Mouse (Mus musculus): ENCODE results near the gene Zbtb24.

The Zbtb24 gene

DNA sequence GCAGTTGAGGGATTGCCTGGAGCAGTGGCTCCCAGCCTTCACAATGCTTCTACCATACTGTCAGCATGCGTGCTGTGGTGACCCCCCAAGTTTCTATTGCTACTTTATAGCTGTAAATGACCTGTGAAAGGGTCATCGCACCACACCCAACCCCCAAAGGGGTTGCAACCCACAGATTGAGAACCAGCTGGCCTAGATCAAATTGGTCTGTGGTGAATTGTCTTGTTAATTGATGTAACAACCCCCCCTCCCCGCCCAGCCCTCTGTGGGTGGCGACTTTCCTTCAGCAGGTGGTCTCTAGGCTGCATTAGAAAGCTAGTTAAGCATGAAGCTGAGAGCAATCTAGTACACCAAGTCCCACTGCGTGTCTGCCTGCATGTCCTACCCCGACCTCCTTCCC is 17.1 kb downstream of the Zbtb24 start:
- no peak for DNase-seq (ENCODE audit: low spot score)

DNA sequence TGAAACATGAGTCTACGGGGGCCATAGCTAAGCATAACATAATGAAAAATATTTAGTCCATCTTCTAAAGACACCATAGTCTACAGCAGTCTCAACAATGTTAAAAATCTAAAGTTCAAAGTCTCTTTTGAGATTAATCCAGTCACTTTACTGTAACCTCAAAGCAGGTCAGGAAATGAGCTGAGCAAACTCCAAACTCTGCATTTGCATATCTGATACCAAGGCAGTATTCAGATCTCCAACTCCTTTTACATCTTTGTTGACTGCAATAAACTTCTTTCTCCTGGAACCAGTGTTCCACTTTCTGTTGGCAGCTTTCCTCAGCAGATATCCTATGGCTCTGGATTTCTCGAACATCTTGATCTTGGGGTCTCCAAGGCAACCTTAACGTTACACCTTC is 20.5 kb downstream of the Zbtb24 start:
- DNase-seq (ENCODE audit: low spot score): no peak

DNA sequence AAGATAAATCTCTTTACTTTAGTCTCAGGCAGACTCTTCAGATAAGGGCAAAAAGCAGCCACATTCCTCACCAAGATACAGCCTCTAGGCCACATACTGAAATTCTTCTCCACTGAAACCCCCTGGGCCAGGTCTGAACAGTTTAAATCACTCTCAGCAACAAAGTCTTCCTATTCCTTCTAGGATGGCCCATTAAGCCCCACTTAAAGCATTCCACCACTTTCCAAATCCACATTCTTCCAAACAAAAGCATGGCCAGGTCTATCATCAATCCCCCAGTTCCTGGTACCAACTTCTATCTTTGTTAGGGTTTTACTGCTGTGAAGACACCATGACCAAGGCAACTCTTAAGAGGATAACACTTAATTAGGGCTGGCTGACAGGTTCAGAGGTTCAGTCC is 22.4 kb downstream of the Zbtb24 start:
- no peak for DNase-seq (ENCODE audit: low spot score)

DNA sequence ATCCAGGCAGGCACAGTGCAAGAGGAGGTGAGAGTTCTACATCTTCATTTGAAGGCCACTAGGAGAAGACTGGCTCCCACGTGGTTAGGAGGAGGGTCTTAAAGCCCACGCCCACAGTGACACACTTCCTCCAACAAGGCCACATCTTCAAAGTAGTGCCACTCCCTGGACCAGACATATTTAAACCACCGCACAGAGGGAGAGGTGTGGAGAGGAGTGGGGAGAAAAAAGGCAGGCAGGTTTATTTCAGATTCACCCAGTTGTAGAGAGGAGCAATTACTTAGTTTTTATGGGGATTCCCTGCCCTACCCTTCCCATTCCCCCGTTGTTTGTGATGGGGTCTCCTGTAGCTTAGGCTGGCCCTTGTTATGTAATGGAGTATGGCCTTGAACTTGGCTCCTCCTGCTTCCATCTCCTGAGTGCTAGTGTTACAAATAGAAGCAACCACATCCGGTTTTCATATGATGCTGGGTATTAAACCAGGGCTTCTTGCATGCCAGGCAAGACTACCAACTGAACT is 22.8 kb downstream of the Zbtb24 start:
- no peak for DNase-seq (ENCODE audit: low spot score)

DNA sequence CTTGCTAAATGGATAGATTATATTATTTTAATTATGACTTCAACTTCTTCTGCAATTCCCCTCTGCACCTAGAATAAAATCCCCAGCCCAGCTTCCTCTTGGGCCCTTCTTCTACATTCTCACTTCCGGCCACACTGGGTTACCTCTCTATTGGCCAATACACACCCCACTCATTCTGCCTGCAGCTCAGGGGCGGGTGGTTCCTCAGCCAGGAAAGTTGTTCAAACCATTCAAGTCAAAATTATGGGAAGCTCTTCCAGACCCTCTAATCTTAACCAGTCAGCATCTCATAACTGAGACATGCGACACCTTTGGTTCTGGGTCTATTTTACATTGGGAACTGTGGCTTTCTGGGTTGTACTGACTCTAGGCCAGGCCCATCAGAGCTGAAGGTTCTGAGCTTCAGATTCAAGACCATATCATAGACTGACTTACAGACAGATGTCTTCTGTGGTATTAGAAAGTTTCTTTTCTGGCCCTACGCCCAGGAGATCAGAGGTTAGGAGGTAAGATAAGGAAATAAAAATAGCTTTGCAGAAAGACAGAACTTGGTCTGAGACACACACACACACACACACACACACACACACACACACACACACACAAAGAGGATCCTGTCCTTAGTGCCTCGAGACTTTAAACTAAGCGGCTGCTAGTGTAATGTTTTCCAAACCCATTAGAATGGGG is 23.7 kb downstream of the Zbtb24 start:
- DNase-seq (ENCODE audit: low spot score): no peak

DNA sequence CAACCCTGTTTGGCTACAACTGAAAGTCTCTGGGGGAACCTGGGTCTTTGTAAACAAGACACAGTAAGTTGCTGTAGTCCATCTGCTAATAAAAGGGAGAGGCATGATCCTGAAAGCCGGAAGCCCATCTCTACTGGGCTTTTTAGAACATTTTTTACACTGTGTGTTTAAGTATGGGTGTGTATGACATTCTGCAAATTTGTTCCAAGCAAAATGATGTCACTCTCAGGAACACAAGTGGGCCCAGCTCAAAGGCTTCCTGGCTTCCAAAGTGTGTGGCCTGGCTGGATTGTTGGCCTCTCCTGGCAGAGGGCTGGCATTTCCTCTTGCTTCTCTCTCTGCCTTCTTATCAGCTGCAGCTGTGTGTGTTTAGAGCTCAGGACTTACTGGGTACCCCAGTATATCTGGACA is 24.8 kb downstream of the Zbtb24 start:
- no peak for DNase-seq (ENCODE audit: low spot score)

DNA sequence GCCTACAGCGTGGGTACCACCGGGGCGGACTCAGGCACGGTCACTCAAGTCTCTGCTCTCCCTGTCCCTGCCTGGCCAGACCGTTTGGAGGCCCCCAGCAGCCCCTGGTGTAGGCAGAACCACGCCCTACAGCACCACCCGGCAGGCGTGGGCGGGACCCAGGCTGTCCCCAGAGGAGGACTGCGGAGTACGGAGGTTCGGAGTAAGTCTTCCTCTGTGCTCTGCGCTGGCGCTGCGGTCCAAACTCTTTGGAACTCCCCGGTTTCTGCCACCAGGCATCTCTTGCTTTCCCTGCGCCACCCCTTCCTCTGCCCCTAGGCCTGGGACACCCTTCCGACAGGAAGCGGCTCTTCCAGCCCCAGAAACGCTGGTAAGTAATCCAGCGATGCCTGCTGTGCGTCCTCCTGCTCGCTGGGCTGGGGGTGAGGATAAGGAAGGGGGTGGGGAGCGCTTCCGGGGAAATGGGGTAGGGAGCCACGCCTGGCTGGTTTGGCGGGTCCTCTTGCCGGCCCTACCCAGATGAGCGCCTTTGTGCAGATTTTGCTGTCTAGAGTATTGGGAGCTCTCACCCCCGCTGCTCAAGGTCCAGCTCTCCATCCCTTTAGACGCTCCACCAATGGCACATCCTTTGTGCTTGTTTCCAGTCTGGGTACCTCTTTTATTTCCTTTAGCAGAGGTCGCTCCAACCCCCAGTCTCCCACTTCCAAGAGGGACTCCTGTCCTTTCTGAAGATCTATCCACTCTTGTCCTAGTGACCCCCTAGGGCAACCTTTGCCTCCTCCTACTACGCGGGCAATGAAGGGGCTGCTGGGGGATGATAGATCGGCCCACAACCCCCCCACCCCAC is 26.2 kb downstream of the Zbtb24 start, which contains the start of gene Mical1:
Gene Mical1, plus strand, starts transcription at position 144 of the 847 bp plus-strand sequence.
- peak; percentile 64 for DNase-seq (ENCODE audit: low spot score)

DNA sequence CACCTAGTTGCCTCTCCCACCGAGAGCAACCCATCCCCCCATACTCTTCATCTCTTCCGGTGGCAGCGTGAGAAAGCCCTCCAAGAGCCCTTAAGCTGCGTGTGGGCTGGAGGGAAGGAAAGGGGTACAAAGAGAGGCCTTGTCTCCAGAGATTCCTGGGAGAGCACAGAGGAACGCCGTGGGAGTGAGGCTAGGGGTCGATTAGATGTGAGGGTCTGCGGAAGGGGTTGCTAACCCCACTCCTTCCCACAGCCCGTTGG is 26.8 kb downstream of the Zbtb24 start:
- DNase-seq (ENCODE audit: low spot score): no peak

DNA sequence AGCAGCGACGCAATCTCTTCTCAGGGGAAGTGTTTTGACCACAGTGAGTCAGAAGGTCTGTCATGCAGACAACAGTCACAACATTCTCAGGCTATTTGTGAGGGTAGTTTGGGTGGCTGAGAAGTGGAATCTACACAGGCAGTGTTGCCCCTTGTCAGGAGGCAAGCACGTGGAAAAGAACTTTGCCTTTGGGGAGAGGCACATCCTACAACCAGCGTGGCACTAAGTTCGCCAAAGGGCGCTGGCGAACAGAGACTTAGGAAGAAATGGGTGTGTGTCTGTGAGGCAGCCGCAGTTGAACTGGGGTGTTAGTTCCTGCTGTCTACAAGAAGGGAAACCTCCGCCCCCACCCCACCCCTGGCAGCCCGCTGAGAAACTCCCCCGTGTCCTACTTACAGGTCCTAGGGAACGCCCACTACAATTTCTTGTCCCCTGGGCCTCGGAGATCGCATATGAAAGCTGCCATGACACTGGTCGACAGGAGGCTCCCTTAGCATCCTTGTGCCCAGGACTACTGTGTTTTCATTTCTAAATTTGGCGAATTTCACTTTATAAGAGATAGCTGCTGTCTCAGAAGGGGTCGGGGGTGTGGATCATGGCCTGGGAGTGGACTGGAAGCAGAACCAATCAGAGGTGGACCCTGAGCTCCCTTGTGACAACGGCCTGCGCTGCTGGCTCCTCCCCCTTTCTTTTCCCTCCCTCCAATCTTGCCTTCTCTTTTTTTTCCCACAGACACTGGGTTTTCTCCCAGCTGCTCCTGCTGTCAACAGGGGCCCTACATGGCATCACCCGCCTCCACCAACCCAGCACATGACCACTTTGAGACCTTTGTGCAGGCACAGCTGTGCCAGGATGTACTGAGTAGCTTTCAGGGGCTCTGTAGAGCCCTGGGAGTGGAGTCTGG is 27.3 kb downstream of the Zbtb24 start:
- DNase-seq (ENCODE audit: low spot score): peak; percentile 39

DNA sequence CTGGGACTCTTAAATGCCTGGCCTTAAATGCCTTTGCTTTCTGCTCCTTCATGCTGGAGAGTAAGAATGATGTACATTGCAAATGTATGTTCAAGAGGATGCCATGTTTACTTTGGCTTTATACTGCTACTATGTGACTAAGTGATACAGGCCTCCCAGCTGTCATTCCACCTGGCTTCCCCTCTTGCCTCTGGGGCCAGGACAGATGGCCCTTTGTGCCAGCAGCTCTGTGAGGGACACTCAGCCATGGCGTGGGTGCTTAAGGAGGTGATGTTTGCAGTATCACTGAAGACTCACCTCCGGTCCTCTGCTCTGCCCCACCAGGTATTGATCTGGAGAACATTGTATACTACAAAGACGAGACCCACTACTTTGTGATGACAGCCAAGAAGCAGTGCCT is 29.8 kb downstream of the Zbtb24 start:
- no peak for DNase-seq (ENCODE audit: low spot score)

DNA sequence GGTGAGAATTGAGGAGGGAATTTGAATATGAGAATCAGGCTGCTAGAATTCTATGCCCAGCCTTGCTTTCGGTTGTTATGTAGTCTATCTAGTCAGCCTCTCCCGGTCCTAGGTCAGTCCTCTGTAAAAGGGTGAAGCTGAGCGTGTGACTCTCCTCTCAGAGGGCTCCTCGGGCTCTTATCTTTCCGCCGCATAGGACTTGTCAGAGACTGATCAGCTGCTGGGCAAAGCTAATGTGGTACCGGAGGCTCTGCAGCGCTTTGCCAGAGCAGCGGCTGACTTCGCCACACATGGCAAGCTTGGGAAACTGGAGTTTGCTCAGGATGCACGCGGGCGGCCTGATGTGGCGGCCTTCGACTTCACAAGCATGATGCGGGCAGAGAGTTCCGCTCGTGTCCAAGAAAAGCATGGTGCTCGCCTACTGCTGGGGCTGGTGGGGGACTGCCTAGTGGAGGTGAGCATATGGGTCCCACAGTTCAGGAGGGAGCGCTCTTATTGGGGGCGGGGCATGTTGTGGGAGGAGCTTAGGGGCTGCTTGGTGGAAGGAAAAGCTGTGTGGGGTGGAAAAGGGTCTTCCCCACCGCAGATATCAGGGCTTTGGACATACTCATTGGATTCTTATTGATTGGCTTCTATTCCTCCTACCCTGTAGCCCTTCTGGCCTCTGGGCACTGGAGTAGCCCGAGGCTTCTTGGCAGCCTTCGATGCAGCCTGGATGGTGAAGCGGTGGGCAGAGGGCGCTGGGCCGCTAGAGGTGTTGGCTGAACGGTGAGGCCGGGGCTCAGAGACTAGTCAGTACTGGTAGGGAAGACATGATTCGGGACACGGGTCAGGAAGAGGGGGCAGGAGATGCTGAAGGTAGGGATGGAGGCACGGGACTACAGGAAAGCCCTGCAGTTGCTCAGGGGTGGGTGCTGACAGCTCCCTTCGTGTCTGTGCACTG is 31.0 kb downstream of the Zbtb24 start:
- DNase-seq (ENCODE audit: low spot score): peak; percentile 51

DNA sequence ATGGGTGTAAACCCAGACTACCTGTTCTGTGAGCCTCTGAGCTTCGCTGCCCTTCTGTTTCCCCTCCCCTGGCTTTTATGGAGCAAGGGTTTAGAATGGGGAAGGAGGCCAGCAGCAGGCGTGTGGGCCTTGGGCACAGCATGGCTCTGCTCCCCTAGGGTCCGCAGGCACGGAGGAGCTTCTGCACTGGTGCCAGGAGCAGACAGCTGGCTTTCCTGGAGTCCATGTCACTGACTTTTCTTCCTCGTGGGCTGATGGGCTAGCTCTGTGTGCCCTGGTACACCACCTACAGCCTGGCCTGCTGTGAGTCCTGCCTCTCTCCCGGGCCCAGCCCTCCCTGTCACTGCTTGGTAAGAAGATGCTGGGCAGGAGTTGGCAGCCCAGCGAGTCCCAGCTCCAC is 32.3 kb downstream of the Zbtb24 start:
- DNase-seq (ENCODE audit: low spot score): no peak

DNA sequence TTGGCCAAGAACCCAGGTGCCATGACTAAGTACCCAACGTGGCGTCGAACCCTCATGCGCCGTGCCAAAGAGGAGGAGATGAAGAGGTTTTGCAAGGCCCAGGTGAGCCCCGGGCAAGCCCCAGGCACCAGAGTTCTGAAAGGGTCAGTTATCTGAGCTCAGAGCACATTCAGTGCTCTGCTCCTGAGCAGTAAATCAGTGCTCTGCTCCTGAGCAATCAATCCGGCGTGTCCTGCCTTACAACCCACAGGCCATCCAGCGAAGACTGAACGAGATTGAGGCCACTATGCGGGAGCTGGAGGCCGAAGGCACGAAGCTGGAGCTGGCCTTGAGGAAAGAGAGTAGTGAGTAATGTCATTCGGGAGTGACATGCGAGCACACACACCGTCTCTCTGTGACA is 35.6 kb downstream of the Zbtb24 start:
- DNase-seq (ENCODE audit: low spot score): no peak

DNA sequence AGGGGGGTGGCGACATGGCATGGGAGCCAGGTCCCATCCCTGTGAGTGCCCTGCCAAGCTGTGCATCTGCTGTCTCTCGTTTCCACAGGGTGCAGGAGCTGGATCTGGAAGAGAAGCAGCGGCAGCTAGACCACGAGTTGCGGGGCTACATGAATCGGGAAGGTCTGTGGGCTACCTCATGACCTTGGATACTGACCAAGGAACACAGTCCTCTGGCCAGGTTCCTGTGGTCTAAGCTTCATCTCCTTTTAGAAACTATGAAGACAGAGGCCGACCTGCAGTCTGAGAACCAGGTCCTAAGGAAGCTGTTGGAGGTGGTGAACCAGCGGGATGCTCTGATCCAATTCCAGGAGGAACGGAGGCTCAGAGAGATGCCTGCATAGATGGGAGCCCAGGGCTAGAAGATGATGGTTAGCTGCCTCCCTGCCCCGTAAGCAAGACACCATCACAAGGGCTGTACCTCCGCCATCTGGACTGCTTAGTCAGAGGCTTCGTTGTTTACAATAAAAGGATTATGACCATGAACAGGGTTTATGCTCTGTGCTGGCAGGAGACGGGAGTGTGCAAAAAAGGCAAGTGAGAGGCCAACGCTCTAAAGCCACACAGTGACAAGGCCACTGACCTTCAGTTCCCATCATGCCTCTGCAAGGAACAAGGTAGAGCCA is 36.5 kb downstream of the Zbtb24 start:
- no peak for DNase-seq (ENCODE audit: low spot score)

DNA sequence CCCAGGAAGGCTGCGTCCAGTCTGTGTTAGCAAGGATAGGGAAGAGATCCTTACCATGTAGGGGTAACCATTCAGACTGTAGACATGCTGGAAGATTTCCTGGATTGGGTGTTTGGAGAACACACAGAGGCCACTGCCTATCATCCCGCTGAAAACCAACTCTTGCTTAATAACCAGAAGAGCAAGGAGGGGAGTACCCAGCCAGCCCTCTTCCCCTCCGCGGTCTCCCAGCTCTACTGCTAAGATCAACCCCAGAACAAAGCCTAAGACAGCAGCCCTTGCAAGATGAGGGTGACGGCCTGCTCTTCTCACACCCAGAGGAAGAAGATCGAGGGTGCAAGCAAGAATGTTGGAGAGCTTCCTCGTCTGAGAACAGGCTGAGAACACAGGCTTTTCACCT is 38.7 kb downstream of the Zbtb24 start:
- DNase-seq (ENCODE audit: low spot score): no peak

DNA sequence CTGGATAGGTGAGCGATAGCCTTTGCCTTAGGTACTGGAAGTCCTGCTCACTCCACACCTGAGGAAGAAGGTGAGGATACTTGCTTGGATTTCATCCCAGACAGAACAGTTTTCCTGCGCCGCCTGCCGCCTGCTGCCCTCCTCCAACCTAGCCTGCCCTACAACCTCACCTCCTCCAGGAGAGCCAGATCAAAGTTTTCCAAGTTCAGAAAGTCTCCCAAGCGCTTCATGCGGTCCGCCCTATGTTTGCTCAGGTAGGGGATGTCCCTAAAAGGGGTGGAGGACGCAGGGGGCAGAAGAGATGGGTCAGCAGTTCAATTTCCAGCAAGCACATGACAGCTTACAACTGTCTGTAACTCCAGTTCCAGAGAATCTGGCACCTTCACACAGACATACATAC is 39.1 kb downstream of the Zbtb24 start:
- no peak for DNase-seq (ENCODE audit: low spot score)

DNA sequence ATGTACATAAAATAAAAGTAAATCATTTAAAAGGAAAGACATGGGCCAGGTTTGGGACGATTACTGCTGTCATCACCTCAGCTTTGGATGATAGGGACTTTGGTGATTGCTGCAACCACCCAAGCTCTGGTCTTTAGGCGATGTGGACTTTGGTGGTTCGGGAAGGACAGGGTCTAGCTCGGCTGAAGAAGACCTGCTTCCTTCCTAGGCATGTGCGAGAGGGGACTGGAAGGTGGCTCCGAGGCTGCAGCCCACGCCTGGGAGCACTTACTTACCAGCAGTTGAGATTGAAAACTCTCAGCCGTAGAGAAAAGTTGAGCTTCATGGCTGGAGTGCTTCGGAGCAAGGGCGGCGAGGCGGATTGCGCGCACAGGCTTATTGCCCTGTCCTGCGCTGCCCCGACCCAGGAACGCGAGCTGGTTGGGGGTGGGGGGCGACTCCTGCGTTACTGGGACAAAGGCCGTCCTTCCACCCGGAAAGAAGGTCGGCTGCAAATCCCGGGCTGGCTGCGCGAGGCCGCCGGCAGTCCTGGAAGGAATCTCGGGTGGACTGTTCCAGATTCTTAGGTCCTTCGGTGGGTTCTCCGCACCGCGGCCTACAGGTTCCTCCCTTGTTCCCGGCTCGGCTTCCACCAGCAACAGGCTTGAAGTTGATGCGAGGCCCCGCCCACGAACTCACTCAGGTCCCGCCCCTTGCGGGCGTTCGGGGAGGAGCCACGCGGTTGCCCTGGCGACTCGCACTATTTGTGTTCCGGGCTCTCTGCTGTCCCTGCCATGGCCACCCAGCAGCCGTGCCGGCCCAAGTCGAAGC is 39.7 kb downstream of the Zbtb24 start, which contains the start of the genes Smpd2 and Ppil6:
Gene Smpd2, minus strand, starts transcription at position 662 of the 810 bp plus-strand sequence.
Gene Ppil6, plus strand, starts transcription at position 732 of the 810 bp plus-strand sequence.
- DNase-seq (ENCODE audit: low spot score): peak; percentile 83

DNA sequence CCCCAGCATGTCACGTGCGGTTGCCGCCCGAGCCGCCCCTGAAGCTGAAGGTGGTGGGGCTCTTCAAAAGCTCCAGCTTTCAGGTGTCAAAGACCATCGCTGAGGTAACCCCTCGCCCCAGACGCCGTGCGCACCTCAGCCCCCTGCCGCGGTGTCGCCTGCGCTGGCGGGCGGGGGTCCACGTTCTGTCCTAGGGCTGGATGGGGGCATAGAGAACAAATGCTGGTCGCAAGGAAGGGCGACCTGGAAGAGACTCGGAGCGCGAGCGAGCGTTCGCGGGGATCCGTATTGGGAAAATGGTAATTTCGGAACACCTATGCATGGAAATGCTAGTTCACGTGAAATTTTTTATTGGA is 40.3 kb downstream of the Zbtb24 start:
- DNase-seq (ENCODE audit: low spot score): no peak

DNA sequence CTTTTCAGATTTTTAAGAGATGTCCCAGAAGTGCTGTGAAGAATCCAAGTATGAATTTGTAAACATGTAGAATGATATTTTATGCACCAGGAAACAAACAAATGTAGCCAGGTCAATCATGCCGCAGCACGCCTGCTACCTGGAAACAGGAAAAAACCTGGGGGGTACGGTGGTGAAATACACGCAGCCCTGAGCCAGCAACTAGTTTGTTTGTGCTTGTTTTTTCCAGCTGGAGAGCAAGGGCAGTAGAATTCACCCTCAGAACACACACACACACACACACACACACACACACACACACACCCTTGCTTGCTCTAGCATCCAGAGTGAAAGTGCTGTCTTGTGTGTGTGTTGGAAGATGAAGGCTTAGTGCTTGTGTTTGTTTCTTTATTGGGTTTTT is 40.9 kb downstream of the Zbtb24 start:
- no peak for DNase-seq (ENCODE audit: low spot score)

DNA sequence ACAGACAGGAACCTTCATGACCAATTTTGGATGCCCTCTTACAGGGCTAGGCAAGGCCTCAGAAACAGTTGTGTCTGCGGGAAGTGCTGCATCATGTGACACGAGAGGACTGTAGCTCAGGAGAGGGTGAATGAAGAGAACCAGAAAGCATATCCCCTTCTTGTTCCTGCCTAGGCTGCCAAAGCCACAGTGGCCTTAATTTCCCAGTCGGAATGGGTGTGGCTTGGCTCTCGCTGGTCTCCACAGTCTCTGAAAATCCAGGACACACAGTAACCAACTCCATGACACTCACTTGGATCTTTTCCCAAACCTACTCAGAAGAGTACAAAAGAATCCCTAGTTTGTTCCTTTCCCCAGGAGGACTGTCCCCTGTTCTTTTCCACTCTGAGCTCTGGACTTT is 50.8 kb downstream of the Zbtb24 start:
- DNase-seq (ENCODE audit: low spot score): no peak

Measured in c-Kit-positive CD71-positive TER-119-positive erythroid progenitor cells, embryonic 14.5 days (primary cell).